Mouse (Mus musculus): ENCODE results near the gene Zyg11a.
"Not testable (repeated sequence)": the region's sequence is repeated elsewhere in the genome, so short reads cannot be mapped to it uniquely, and the experiment has no call there.

DNA sequence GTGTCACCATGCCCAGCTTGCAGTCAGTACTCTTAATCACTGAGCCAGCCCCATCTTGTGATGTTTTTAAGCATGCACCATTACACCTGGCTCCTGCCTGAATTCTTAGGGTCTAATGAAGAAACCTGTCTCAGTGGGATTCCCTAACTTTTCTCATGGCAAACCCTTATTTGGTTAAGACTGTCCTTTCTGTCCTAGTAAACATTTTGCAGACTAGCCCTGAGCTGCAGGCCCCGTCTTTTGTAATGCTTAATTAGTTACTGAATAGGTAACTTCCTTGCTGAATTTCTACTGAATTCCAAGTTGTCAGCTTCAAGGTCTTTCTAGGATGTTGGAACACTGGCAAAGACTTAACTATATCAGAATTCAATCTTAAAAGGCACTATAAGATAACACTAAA is 62.7 kb downstream of the Zyg11a start:
- TF ChIP-seq CTCF, EP300 (IDR thresholded peaks at IDR 0.05; ENCODE audit: low read depth): not testable (repeated sequence)

All from liver, embryonic 14.5 days (tissue).